In the genomic region with DNA sequence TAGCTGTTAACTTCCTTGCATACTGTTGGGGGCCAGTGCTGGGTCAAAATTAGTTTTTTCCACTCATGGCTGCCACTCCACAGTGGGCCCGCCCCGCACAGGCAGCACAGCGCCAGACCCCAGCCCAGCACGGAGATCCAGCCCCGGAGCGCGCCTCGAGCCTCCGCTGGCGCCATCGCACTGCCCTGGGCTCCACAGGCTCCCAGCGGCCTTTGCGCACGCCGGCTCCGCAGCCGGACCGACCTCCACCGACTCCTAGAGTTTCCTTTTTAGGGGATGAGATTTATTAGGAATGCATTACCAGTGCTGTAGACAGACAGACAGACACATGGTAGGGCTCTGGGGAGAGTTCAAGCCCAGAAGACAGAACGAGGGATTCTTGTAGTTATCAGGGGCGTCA, we compare ENCODE assay signal across 10 mouse cellular contexts. TPM values are rescaled to one million over a fixed set of nuclear protein-coding genes. Genes with fewer than 3 reads are reported as not detected.
DNase-seq lines count a peak whose midpoint lies in the region; ATAC-seq and TF ChIP-seq lines count a peak whose summit lies in the region.
"Had no signal": no experiment of that assay in that cellular context is flagged by ENCODE, and none has a peak within 500 bp of the region (broad histone marks: within the 10 kb centered on the region; RNA-seq: fewer than 3 reads in every experiment).

No protein-coding gene starts in this region.

- no peak for TF ChIP-seq EP300 in heart, adult 2 months (IDR thresholded peaks at IDR 0.05; ENCODE audit: insufficient read depth, low read depth, low read length)

- no peaks in the 10 kb centered on the region for H3K36me3 ChIP-seq in heart, embryonic 10.5 days
- no peaks in the 10 kb centered on the region for H3K36me3 ChIP-seq in heart, adult 2 months (ENCODE audit: control insufficient read depth, insufficient read depth, low read length)
- H3K36me3 ChIP-seq in E14TG2a.4 (ENCODE audit: insufficient read depth, low read length) = no peaks in the 10 kb centered on the region
- H3K36me3 ChIP-seq in forebrain, embryonic 13.5 days (ENCODE audit: poor library complexity, severe bottlenecking) = no peaks in the 10 kb centered on the region

- H3K27ac ChIP-seq in heart, embryonic 10.5 days = no peak overlapping the region
- H3K27ac ChIP-seq in heart, adult 2 months = no peak overlapping the region
- H3K27ac ChIP-seq in forebrain, embryonic 13.5 days = no peak overlapping the region

- ATAC-seq in forebrain, embryonic 13.5 days = no peak
- peak; percentile 62; the same call in 1 of the 2 replicates for ATAC-seq in megakaryocyte, adult 5-6 weeks (ENCODE audit: poor library complexity, severe bottlenecking)

- no peak for DNase-seq in heart, embryonic 10.5 days (ENCODE audit: low spot score)
- DNase-seq in heart, adult 2 months = no peak
- DNase-seq in left cerebral cortex, postnatal 10 days (ENCODE audit: extremely low spot score in 1 of 2, low spot score in 2 of 2) = no peak
- DNase-seq in layer of hippocampus, adult 18-20 months (ENCODE audit: low spot score in 2 of 2) = no peak
- DNase-seq in cerebellum, postnatal 36 days = no peak
- DNase-seq: layer of hippocampus, postnatal 36 days had no signal

- H3K9me3 ChIP-seq in heart, embryonic 10.5 days = no peaks in the 10 kb centered on the region
- H3K9me3 ChIP-seq in E14TG2a.4 (ENCODE audit: low read length) = no peaks in the 10 kb centered on the region
- H3K9me3 ChIP-seq in forebrain, embryonic 13.5 days (replicated peaks) = no peaks in the 10 kb centered on the region

- TF ChIP-seq CTCF in heart, adult 2 months (IDR thresholded peaks at IDR 0.05) = no peak
- TF ChIP-seq CTCF in E14TG2a.4 (conservative IDR thresholded peaks at IDR 0.05; ENCODE audit: low read length) = no peak

- no peak overlapping the region for H3K9ac ChIP-seq in heart, adult 2 months (ENCODE audit: low read depth, low read length)
- H3K9ac ChIP-seq in forebrain, embryonic 13.5 days = no peak overlapping the region

- peak overlapping the region; percentile 32 for H3K4me3 ChIP-seq in heart, embryonic 10.5 days
- H3K4me3 ChIP-seq in heart, adult 2 months = no peak overlapping the region
- peak overlapping the region; percentile 39; the same call in 1 of the 2 replicates for H3K4me3 ChIP-seq in E14TG2a.4 (replicated peaks; ENCODE audit: low read length)
- no peak overlapping the region for H3K4me3 ChIP-seq in forebrain, embryonic 13.5 days

- H3K4me2 ChIP-seq in forebrain, embryonic 13.5 days = peak overlapping the region; percentile 21

- no peaks in the 10 kb centered on the region for H3K79me2 ChIP-seq in heart, adult 2 months (replicated peaks; ENCODE audit: control insufficient read depth, insufficient read depth, low read length)

- 50% methylated on average over 21 of the region's 21 CpGs for WGBS in heart, embryonic 10.5 days
- WGBS in heart, adult 2 months = 62% methylated on average over 21 of the region's 21 CpGs
- 50% methylated on average over 21 of the region's 21 CpGs for WGBS in forebrain, embryonic 13.5 days

- peaks cover 6% of the 10 kb centered on the region; the same call in 1 of the 2 replicates for H3K4me1 ChIP-seq in heart, embryonic 10.5 days
- no peaks in the 10 kb centered on the region for H3K4me1 ChIP-seq in heart, adult 2 months (ENCODE audit: control insufficient read depth, insufficient read depth, low read length)
- peaks cover 23% of the 10 kb centered on the region for H3K4me1 ChIP-seq in E14TG2a.4 (replicated peaks; ENCODE audit: low read depth, low read length)
- H3K4me1 ChIP-seq in forebrain, embryonic 13.5 days = no peaks in the 10 kb centered on the region

- intact Hi-C loops in heart, adult 2 months (cut with DNase I) = no loop called here
- intact Hi-C loops in left cerebral cortex, postnatal 10 days (cut with DNase I) = no loop called here

- no peak for TF ChIP-seq POLR2A in heart, adult 2 months (IDR thresholded peaks at IDR 0.05; ENCODE audit: insufficient read depth, low read depth, low read length)

- no peaks in the 10 kb centered on the region for H3K27me3 ChIP-seq in heart, embryonic 10.5 days (ENCODE audit: insufficient read depth, poor library complexity, severe bottlenecking)
- no peaks in the 10 kb centered on the region for H3K27me3 ChIP-seq in heart, adult 2 months (ENCODE audit: control insufficient read depth, insufficient read depth, low read length)
- peaks cover 43% of the 10 kb centered on the region for H3K27me3 ChIP-seq in E14TG2a.4 (ENCODE audit: insufficient read depth, low read length)
- H3K27me3 ChIP-seq in forebrain, embryonic 13.5 days = no peaks in the 10 kb centered on the region

RNA-seq across cellular contexts. Expression of a gene that starts 58.0 kb away (rescaled TPM):
- polyA plus RNA-seq in heart, embryonic 10.5 days (2016; fragmentation: Nextera tagmentation; extraction: Ambion mirVana) = 0.05 TPM in 1 of 2 replicates, not detected in the other
- total RNA-seq in heart, adult 2 months (2021) = not detected
- polyA plus RNA-seq in heart, adult 2 months (2012; rRNA removed) = 0.12 TPM in 1 of 2 replicates, not detected in the other
- polyA plus RNA-seq in forebrain, embryonic 13.5 days (2015; fragmentation: Nextera tagmentation; extraction: Ambion mirVana) = 0.08 TPM in 1 of 2 replicates, not detected in the other
- total RNA-seq in megakaryocyte, adult 5-6 weeks (2015) = not detected in 2 replicates
- total RNA-seq in megakaryocyte, adult 5-6 weeks (2017) = not detected in 2 replicates
- not detected for total RNA-seq in left cerebral cortex, postnatal 10 days (2021)
- under 1 TPM; 0.13 to 0.20 TPM for total RNA-seq in layer of hippocampus, adult 18-20 months (2021)
- polyA plus RNA-seq: C2C12 had no signal

Comparison
In these comparisons a context has a peak if more than half of its experiments do, and no peak if none do; other contexts are left out.
1. H3K4me3 ChIP-seq: peak in heart, embryonic 10.5 days (single experiment) and E14TG2a.4 (single experiment); none in heart, adult 2 months (single experiment) and forebrain, embryonic 13.5 days (single experiment).